Mouse (Mus musculus) right cerebral cortex, postnatal 25 days (tissue): ENCODE measurements around the gene Olfr1148.

ENCODE experiments used
- DNase-seq: peaks from one replicate; pipeline ENCODE4 v3.0.0; 2022

Gene Olfr1148

GRCm38 (mm10) chr2:87830233-87830632 is at the start of gene Olfr1148:
Olfr1148 (plus strand) TSS chr2:87830533.
- DNase-seq: no peak

GRCm38 (mm10) chr2:87800292-87800691 is 30.0 kb upstream of the Olfr1148 start, which contains the start of gene Olfr1143:
Olfr1143 (plus strand) TSS chr2:87800592.
- DNase-seq: no peak

GRCm38 (mm10) chr2:87809522-87809921 is 20.8 kb upstream of the Olfr1148 start, which contains the start of gene Olfr1145:
Olfr1145 (plus strand) TSS chr2:87809822.
- no peak for DNase-seq

GRCm38 (mm10) chr2:87843693-87844092 is 13.4 kb downstream of the Olfr1148 start, which contains the start of gene Olfr1150-ps1:
Olfr1150-ps1 (plus strand) TSS chr2:87843993.
- DNase-seq: no peak

GRCm38 (mm10) chr2:87855562-87855961 is 25.2 kb downstream of the Olfr1148 start, which contains the start of gene Olfr1151:
Olfr1151 (plus strand) TSS chr2:87855862.
- no peak for DNase-seq

- DNase-seq: no peak
Measured at GRCm38 (mm10) chr2:87866192-87866591, 35.9 kb downstream of the Olfr1148 start, which contains the start of gene Olfr1152. Olfr1152 (plus strand) TSS chr2:87866492.
